Mouse (Mus musculus) CH12.LX (cell line): ENCODE measurements at regions not wholly inside any gene's neighbourhood (a gene's known extent, or its start where the extent isn't known, plus 50 kb on each side); places are given as distances from the start of the nearest gene placed in this dataset.
"Not testable (repeated sequence)": the region's sequence is repeated elsewhere in the genome, so short reads cannot be mapped to it uniquely, and the experiment has no call there.

ENCODE experiments used
- DNase-seq: peaks from one replicate; pipeline ENCODE4 v3.0.0-alpha.2; 2013; ENCODE audit errors: extremely low read depth
- H3K27ac ChIP-seq: 2 replicates; pipeline ENCODE4 v1.5.1; 2012; ENCODE audit warnings: low read depth, mild to moderate bottlenecking, control low read depth, moderate library complexity; ENCODE audit not compliant: insufficient read depth
- H3K27me3 ChIP-seq: replicated peaks from 2 replicates; pipeline ENCODE3; 2012; ENCODE audit warnings: inconsistent platforms
- H3K36me3 ChIP-seq, 2 experiments: replicated peaks in 1 of 2; 2 replicates each; pipeline versions ENCODE3 to v1.6.1; 2012; ENCODE audit warnings: inconsistent platforms in 1 of 2, low read length in 1 of 2, mild to moderate bottlenecking in 1 of 2, mixed read lengths in 1 of 2, moderate library complexity in 1 of 2; ENCODE audit not compliant: control insufficient read depth in 1 of 2, insufficient read depth in 1 of 2
- H3K4me1 ChIP-seq, 2 experiments: 2 replicates each; pipeline ENCODE4 v1.6.1; 2012; ENCODE audit warnings: inconsistent platforms in 1 of 2, moderate library complexity in 1 of 2; ENCODE audit not compliant: insufficient read depth in 2 of 2, control insufficient read depth in 1 of 2
- H3K4me2 ChIP-seq: 2 replicates; pipeline ENCODE4 v1.6.1; 2012; ENCODE audit warnings: low read depth, mild to moderate bottlenecking, control low read depth; ENCODE audit not compliant: poor library complexity, insufficient read depth, severe bottlenecking
- H3K4me3 ChIP-seq, 3 experiments: fragments of 150-350 bp in 1 of 3; sonication (generic) in 1 of 3; replicated peaks in 1 of 3; 2 replicates each; pipeline versions ENCODE3 to v1.5.1; 2011 to 2012; ENCODE audit warnings: low read depth in 2 of 3, low read length in 2 of 3, mild to moderate bottlenecking in 2 of 3, moderate library complexity in 2 of 3, control low read depth in 1 of 3, improper control_type of control experiment in 1 of 3, inconsistent platforms in 1 of 3, mixed read lengths in 1 of 3; ENCODE audit not compliant: poor library complexity in 1 of 3
- H3K79me2 ChIP-seq: replicated peaks from 2 replicates; pipeline ENCODE4 v1.6.1; 2012; ENCODE audit warnings: mild to moderate bottlenecking, moderate library complexity; ENCODE audit not compliant: control insufficient read depth, poor library complexity, insufficient read depth, severe bottlenecking; ENCODE audit errors: extremely low read depth
- H3K9ac ChIP-seq: 2 replicates; pipeline ENCODE4 v1.6.1; 2012; ENCODE audit warnings: low read depth, mild to moderate bottlenecking, control low read depth, moderate library complexity; ENCODE audit not compliant: insufficient read depth
- H3K9me3 ChIP-seq: replicated peaks from 2 replicates; pipeline ENCODE3; 2012; ENCODE audit warnings: low read length, inconsistent platforms, mixed read lengths
- CTCF ChIP-seq, 2 experiments: IDR thresholded peaks in 1 of 2; conservative IDR thresholded peaks in 1 of 2; 2 replicates each; pipeline ENCODE4 v1.5.1; 2011 to 2012; ENCODE audit warnings: low read depth in 2 of 2, low read length in 2 of 2, improper control_type of control experiment in 1 of 2, inconsistent platforms in 1 of 2, mild to moderate bottlenecking in 1 of 2, moderate library complexity in 1 of 2
- GABPA ChIP-seq: IDR thresholded peaks from 2 replicates; pipeline ENCODE4 v1.6.1; 2012; ENCODE audit warnings: low read depth, low read length, improper control_type of control experiment, inconsistent platforms; ENCODE audit not compliant: insufficient replicate concordance
- HCFC1 ChIP-seq: IDR thresholded peaks from 2 replicates; pipeline ENCODE4 v1.6.1; 2012; ENCODE audit warnings: low read depth, mild to moderate bottlenecking, inconsistent platforms, low read length, improper control_type of control experiment
- JUND ChIP-seq: conservative IDR thresholded peaks from 2 replicates; pipeline ENCODE4 v1.6.1; 2011; ENCODE audit warnings: low read depth, low read length, improper control_type of control experiment
- MXI1 ChIP-seq: IDR thresholded peaks from 2 replicates; pipeline ENCODE4 v1.6.1; 2011; ENCODE audit warnings: mild to moderate bottlenecking, low read depth, low read length, improper control_type of control experiment
- NRF1 ChIP-seq: IDR thresholded peaks from 2 replicates; pipeline ENCODE4 v1.6.1; 2014; ENCODE audit warnings: low read depth, mild to moderate bottlenecking, inconsistent platforms, low read length, improper control_type of control experiment, moderate library complexity
- POLR2A ChIP-seq: IDR thresholded peaks from 2 replicates; pipeline ENCODE4 v1.6.1; 2011; ENCODE audit warnings: low read depth, mild to moderate bottlenecking, improper control_type of control experiment, low read length
- RAD21 ChIP-seq: IDR thresholded peaks from 2 replicates; pipeline ENCODE4 v1.6.1; 2011; ENCODE audit warnings: low read depth, mild to moderate bottlenecking, low read length, improper control_type of control experiment, moderate library complexity
- RCOR1 ChIP-seq: conservative IDR thresholded peaks from 2 replicates; pipeline ENCODE4 v1.6.1; 2012; ENCODE audit warnings: low read depth, mild to moderate bottlenecking, inconsistent platforms, low read length, improper control_type of control experiment
- SMC3 ChIP-seq: IDR thresholded peaks from 2 replicates; pipeline ENCODE4 v1.6.1; 2011; ENCODE audit warnings: low read depth, low read length, improper control_type of control experiment
- TCF12 ChIP-seq: IDR thresholded peaks from 2 replicates; pipeline ENCODE4 v1.6.1; 2014; ENCODE audit warnings: low read depth, mild to moderate bottlenecking, inconsistent platforms, low read length, improper control_type of control experiment
- USF1 ChIP-seq: IDR thresholded peaks from 2 replicates; pipeline ENCODE4 v1.6.1; 2014; ENCODE audit warnings: low read depth, mild to moderate bottlenecking, inconsistent platforms, low read length, improper control_type of control experiment
- USF2 ChIP-seq: conservative IDR thresholded peaks from 2 replicates; pipeline ENCODE4 v1.6.1; 2011; ENCODE audit warnings: low read depth, low read length, improper control_type of control experiment
- ZC3H11A ChIP-seq: IDR thresholded peaks from 2 replicates; pipeline ENCODE4 v1.6.1; 2012; ENCODE audit warnings: low read depth, mild to moderate bottlenecking, inconsistent platforms, low read length, improper control_type of control experiment
- ZNF384 ChIP-seq: IDR thresholded peaks from 2 replicates; pipeline ENCODE4 v1.6.1; 2012; ENCODE audit warnings: low read depth, low read length, improper control_type of control experiment, inconsistent platforms
- dilution Hi-C: fragments of 300-500 bp; cut with MboI; formaldehyde crosslinking; loops from 2 replicates; pipeline ENCODE4 v1.14.3; 2020; ENCODE audit warnings: low sequenced_read_pairs; ENCODE audit not compliant: extremely low pct_unique_long_range_greater_than_20kb, extremely low pct_ligation_motif_present
- in situ Hi-C: fragments of 300-500 bp; cut with MboI; formaldehyde crosslinking; loops from 3 replicates; pipeline ENCODE4 v1.14.3; 2019; ENCODE audit warnings: low sequenced_read_pairs, low pct_ligation_motif_present, low pct_unique_long_range_greater_than_20kb, mixed read lengths

GRCm38 (mm10) chr8:39440550-39441333 lies 1234.1 kb upstream of the Adam24 start:
- Histone ChIP-seq H3K4me2 (no peak overlapping the region), H3K27ac (no peak overlapping the region), H3K9me3 (no peaks in the 10 kb centered on the region), H3K79me2 (no peaks in the 10 kb centered on the region), H3K27me3 (no peaks in the 10 kb centered on the region), H3K4me3 (no peak overlapping the region), H3K4me1 (no peaks in the 10 kb centered on the region), H3K36me3 (no peaks in the 10 kb centered on the region), H3K9ac (no peak overlapping the region)
- TF ChIP-seq HCFC1, result no peak
- DNase-seq, result no peak
- dilution Hi-C loops (no loop called here), in situ Hi-C loops (no loop called here)

- H3K4me3 ChIP-seq, in situ Hi-C loops, H3K4me1 ChIP-seq, H3K9me3 ChIP-seq, H3K27ac ChIP-seq, dilution Hi-C loops, H3K27me3 ChIP-seq, H3K9ac ChIP-seq, H3K79me2 ChIP-seq, H3K36me3 ChIP-seq, H3K4me2 ChIP-seq, DNase-seq: not testable (repeated sequence)
Measured at GRCm38 (mm10) chr8:39491139-39491538, 1183.7 kb upstream of the Adam24 start.

- DNase-seq, result peak; percentile 4
- Histone ChIP-seq H3K36me3 (no peaks in the 10 kb centered on the region), H3K27ac (no peak overlapping the region), H3K4me1 (no peaks in the 10 kb centered on the region), H3K27me3 (no peaks in the 10 kb centered on the region), H3K9me3 (no peaks in the 10 kb centered on the region), H3K79me2 (no peaks in the 10 kb centered on the region), H3K4me2 (no peak overlapping the region), H3K4me3 (no peak overlapping the region), H3K9ac (no peak overlapping the region)
- in situ Hi-C loops, result no loop called here
- dilution Hi-C loops, result no loop called here
- TF ChIP-seq CTCF (conservative IDR thresholded peaks at IDR 0.05 in 1 of 2, IDR thresholded peaks at IDR 0.05 in 1 of 2; ENCODE audit: low read depth in 2 of 2, low read length in 2 of 2) (peak in 1 of 2 experiments; percentile 53; a peak in 2 of 4 replicates), NRF1 (no peak), RAD21 (peak; percentile 36), USF2 (no peak), MXI1 (no peak), ZNF384 (peak; percentile 89), USF1 (no peak), GABPA (no peak), JUND (no peak), RCOR1 (no peak), ZC3H11A (no peak), SMC3 (peak; percentile 52), TCF12 (no peak), POLR2A (no peak)
Measured at GRCm38 (mm10) chr8:39500419-39500818, 1174.5 kb upstream of the Adam24 start.
